Mouse (Mus musculus): ENCODE results near the gene Hnrnph1.
"Not testable (repeated sequence)": the region's sequence is repeated elsewhere in the genome, so short reads cannot be mapped to it uniquely, and the experiment has no call there.

The Hnrnph1 gene

DNA sequence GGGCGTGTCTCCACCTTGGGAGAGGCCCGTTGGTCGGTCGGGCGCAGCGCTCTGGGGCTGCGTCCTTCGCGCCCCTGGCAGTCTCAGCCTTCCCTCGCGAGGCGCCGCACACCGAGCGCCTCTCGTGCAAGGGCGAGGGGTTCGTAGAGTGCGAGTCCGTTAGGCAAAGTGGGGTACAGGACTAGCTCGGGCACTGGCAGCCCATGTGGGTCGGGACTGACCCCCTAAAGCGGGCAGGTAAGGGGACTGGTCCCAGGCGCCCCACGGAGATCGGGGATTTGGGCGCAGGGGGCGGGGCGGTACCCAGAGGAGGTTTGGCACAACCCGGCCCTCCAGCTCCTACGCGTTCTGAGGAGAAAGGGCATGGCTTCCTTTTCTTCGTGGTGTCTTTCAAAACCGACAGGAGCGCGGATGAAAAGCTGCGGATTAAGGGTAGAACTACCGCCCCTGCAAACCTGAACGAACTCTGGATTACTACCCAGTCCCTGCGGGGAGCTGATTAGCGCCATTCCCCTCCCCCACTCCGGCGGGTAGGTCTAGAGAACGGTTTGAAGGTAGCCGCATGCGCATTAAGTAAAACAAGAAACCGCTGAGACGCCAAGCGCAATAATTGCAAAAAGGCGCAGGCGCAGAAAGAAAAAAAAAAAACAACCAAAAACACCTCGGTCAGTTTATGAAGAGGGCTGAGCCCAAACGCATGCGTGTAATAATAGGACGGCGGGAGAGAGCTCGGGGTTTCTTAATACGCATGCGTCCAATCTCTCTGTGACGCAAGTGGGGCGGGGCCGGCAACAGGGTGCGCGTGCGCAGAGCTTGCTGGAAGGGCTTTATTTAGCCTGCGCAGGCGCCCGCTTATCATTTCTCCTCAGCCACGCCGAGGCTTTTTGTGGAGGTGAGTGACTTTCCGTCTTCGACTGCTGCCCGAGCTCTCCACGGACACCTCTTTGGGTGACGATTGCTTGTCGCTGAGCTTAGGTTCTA is at the start of gene Hnrnph1:
Gene Hnrnph1 (plus strand): TSS at position 80 of the 981 bp plus-strand sequence.
- peak; percentile 99 for DNase-seq (ENCODE audit: low spot score in 2 of 2)

DNA sequence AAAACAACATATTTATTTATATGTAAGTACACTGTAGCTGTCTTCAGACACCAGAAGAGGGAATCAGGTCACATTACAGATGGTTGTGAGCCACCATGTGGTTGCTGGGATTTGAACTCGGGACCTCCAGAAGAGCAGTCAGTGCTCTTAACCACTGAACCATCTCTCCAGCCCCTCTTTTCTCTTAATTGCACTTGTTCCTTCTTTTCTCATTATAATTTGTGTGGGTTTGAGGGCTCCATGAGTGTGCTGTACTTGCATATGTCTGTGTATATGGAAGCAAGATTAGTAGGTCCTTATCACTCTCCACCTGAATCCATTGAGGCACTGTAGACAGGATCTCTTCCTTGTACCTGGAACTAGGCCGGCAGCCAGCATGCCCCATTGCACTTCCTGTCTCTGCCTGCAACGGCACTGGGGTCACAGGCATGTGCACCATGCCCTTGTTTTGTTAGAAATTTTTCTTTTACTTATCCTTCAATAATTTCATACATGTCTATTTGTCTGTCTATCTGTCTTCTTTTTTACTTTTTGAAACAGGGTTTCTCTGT is 48.6 kb upstream of the Hnrnph1 start:
- no peak for DNase-seq (ENCODE audit: low spot score in 2 of 2)

DNA sequence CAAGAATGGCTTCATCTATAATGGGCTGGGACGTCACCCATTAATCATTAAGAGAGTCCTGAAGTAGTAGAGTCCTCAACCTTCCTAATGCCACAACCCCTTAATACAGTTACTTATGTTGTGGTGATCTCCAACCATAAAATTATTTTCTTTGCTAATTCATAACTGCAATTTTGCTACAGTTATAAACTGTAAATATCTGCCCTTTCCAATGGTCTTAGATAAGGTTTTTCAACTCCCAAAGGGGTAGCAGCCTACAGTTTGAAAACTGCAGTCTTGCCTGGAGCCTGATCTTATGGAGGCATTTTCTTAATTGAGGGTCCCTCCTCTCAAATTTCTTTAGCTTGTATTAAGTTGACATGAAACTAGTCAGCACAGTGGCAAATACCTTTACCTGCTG is 47.4 kb upstream of the Hnrnph1 start:
- DNase-seq (ENCODE audit: low spot score in 2 of 2), result no peak

DNA sequence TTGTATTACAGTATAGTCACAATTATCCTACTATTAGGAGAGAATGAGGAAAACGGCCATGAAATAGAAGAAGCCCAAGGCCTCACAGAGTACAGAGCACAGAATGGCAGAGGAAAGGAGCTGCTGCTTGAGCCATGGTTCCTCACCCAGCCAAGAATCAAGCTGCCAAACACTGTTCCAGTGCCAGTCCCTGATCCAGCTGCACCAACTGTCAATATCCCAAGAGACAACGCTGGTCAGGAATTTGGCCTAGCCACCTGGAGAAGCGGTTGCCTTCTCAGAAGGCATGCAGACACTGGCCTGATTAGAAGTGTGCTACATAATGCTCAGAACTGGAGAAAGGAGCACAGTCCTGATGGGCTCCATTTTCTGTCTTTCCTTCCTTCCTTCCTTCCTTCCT is 43.6 kb upstream of the Hnrnph1 start:
- DNase-seq (ENCODE audit: low spot score in 2 of 2), result no peak

DNA sequence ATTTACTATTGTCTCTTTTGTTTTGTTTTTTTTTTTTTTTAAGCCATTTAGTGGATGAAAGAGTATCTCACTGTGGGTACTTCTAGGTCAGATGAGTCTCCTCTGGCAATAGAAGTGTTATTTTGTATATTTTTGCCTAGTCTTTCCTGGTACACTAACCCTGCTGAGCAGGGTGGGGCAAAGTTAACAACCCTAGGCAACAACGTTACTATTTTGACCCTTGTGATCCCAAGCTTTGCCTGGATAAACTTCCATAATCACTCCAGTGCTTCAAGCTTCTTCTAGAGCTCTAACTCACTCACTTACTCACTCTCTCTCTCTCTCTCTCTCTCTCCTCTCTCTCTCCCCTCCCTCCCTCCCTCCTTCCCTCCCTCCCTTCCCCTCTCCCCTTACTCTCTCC is 40.7 kb upstream of the Hnrnph1 start:
- no peak for DNase-seq (ENCODE audit: low spot score in 2 of 2)

DNA sequence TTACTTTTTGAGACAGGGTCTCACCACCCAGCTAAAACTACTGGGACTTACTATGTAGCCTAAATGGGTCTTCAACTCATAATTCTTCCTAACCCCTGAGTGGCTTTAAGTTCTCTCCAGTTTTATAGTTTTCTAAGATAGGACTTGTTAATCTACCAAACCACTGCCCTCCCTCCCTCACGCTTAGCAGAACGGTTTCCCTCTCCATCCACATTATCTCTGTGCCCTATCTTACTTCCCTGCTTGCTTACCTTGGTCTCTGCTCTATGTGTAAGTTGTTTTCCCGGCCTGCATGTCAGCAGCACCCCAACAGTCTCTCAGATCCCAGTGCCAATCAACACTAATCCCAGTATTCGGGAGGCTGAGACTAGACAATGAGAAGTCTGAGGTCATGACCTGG is 39.9 kb upstream of the Hnrnph1 start:
- no peak for DNase-seq (ENCODE audit: low spot score in 2 of 2)

DNA sequence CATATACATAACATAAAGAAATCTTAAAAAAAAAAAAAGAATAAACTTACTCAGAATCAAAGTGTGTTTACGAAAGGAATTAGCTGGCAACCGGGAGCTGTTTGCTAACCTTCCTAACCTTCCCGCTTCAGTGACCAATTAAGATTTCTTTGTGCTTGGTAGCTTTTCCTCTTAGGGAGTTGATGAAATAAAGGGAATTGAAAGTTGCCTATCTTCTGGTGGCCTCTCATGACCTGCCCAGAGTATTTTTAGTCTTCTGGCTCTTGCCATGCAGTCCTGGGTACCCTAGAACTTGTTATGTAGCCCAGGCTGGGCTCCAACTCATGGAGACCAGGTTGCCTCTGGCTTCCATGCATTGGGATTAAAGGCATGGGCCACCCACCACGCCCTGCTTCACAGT is 31.3 kb upstream of the Hnrnph1 start:
- no peak for DNase-seq (ENCODE audit: low spot score in 2 of 2)

DNA sequence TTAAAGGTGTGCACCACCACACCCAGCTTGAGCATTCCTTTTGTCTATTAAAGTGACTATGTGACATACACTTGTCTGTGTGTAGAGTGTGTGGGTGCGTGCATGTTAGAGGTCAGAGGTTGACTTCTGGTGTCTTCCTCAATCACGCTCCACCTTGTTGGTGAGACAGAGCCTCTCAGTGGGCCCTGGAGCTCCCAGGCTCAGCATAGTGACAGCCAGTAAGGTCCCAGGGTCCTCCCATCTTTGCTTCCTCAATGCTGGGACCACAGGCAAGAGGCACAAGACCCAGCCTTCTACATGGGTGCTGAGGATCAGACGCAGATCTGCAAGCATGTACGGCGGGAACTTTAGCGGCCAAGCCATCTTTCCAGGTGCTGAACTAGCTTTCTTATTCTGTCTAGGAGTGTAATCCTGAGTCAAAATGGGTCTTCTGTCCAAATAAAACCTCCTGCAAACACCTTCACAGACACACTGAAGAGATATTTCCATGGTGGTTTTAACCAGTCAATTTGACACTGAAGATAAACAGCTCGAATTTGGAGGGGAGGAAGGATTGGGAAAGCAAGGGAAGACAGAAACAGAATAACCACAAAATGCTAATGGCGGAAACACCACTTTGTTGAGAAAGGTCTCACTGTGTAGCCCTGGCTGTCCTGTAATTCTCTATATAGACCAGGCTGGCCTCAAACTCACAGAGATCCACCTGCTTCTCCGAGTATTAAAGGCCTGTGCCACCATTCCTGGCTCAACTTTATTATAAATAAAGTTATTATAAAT is 30.3 kb upstream of the Hnrnph1 start:
- no peak for DNase-seq (ENCODE audit: low spot score in 2 of 2)

DNA sequence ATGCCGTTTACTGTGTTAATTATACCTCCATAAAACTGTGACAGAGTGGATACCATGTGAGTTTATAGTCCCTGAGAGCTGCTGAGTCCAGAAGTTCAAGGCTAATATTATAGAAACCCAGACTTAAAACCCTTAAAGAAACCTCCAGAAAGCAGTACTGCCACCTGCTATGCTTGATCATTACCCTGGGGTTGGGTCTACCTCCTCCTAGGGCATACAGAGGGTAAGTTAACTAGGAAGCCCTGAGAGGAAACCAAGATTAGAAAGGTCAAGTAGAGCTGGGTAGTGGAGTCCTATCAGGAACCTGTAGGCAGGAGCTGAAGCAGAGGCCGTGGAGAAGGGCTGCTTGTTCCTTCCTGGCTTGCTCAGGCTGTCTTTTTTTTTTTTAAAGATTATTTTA is 24.6 kb upstream of the Hnrnph1 start:
- no peak for DNase-seq (ENCODE audit: low spot score in 2 of 2)

DNA sequence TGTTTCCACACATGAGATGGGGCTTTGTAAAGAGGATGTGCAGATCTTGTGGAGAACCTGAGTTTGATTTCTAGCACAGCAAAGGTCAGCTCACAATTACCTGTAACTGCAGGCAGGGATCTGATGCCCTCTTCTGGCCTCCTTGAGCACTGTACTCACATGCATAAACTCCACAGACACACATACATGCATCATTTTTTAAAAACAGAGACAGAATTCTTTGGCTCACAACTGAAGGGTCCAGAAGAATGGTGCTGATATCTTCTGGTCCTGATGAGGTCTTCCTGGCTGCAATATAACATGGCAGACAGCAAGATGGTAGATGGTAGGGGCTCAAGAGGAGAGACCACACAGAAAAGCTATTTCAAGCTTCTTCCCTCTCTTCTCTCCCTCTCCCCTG is 22.6 kb upstream of the Hnrnph1 start, which contains the start of gene Cby3:
Gene Cby3 (plus strand): TSS at position 301 of the 400 bp plus-strand sequence.
- DNase-seq (ENCODE audit: low spot score in 2 of 2), result no peak

DNA sequence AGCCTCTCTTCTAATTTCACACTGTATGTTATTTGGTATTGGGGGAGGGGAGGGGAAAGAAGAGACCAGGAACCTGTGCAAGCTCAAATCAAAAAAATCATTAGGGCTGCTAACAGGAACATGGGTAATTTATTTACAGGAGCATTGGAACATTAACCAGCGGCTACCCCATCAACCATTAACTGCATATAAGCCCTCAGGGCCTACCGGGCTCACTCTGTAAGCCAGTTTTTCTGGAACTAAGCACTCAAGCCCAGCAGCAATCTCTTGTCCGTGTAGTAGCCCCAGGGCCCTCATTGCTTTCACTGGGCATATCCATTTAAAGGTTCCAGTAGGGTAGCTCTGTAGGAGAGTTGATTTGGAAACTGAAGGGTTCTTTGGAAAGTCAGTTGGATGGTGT is 21.9 kb upstream of the Hnrnph1 start:
- DNase-seq (ENCODE audit: low spot score in 2 of 2), result no peak

DNA sequence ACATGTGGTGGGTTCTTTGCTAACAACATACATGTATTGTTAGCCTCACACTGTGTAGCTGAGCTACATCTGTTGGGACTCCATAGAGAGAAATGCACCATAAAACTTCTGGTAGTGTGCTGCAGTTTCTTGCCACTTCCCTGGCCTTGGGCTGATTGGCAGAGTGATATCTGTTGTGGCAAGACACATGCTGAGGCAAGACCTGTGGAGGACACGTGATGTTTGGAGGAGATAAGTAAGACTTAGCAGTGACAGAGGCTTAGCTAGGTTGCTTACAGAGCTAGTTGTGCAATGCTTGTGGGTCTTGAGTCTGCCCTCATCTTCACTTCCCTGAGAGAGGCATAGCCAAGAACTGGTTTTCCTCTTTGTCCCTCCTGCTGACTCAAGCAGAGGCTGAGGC is 21.4 kb upstream of the Hnrnph1 start:
- no peak for DNase-seq (ENCODE audit: low spot score in 2 of 2)

DNA sequence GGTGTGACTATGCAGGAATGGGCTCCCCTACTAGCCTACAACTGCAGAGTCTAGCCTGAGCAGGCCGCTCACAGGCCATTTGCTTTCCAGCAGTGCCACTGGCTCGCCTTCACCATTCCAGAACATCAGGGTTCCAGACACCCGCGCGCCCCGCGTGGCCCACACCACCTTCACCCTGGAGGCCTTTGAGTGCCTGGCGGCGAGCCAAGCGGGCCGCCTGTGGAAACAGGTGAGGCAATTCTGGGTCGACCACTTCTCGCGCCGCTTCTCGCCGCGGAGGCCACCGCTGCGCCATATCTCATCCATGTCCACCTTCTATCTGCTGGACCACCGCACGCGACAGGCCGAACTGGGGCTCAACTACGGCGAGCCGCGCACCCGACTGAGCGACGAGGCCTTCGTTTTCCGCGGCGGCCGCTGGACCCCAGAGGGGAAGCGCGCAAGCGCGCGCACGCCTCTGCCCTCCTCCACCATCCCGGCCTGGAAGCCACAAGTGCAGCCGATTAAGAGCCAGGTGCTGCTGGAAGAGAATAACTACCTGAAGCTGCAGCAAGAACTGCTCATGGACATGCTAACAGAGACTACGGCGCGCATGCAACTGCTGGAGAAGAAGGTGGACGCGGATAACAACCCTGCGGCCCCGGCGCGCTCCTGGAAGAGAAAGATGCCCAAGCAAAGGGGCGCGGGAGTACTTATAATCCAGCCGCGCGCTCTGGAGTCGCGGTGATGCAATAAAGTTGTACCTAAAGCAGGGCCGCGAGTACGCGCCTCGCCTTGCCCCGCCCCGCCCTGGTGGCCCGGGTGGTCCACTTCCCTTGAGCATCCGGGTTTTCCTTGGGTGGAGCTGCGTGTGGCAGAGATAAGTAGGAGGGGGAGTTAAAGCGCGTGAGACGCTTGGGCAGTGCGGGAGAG is 17.6 kb upstream of the Hnrnph1 start:
- peak; percentile 77 to 85 for DNase-seq (ENCODE audit: low spot score in 2 of 2)

DNA sequence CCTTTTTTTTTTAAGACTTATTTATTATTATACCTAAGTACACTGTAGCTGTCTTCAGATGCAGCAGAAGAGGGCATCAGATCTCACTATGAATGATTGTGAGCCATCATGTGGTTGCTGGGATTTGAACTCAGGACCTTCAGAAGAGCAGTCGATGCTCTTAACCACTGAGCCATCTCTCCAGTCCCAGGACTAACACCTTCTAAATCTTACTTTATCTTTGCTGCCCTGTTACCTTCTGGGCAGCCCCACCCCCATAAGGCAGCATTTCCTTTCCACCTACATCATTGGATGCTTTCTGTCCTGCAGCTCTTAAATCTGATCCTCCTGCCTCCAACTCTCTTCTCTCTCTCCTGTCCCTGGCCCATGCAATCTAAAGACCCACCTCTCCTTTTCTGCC is 15.5 kb upstream of the Hnrnph1 start:
- not testable (repeated sequence) for DNase-seq (ENCODE audit: low spot score in 2 of 2)

DNA sequence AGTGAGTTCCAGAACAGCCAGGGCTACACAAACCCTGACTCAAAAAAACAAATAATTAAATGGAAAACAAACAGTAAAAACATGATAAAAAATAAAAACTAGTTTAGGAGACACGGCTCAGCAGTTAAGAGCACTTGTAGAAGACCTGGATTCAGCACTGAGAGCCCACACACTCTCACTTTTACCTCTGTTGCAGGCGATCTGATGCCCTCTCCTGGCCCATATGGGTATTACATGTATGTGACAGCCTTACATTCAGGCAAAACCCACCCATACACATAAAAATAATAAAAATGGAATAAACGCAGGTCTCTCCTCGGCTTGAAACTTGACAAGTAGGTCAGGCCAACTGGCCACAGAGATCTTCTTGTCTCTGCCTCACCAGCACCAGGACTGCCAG is 12.2 kb upstream of the Hnrnph1 start:
- peak; percentile 86 to 87 for DNase-seq (ENCODE audit: low spot score in 2 of 2)

DNA sequence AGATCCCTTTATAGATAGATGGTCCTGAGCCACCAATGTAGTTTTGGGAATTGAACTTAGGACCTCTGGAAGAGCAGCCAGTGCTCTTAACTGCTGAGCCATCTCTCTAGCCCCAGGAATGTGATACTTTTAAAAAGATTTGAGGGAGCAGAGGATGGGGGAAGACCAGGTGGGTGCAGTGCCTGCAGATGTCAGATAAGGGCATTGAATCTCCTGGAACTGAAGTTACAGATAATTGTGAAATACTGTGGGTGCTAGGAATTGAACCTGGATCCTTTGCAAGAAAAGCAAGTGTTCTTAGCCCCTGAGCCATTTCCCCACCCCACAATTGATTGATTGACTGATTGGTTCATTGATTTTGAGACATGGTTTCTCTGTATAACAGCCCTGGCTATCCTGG is 11.5 kb upstream of the Hnrnph1 start:
- no peak for DNase-seq (ENCODE audit: low spot score in 2 of 2)

DNA sequence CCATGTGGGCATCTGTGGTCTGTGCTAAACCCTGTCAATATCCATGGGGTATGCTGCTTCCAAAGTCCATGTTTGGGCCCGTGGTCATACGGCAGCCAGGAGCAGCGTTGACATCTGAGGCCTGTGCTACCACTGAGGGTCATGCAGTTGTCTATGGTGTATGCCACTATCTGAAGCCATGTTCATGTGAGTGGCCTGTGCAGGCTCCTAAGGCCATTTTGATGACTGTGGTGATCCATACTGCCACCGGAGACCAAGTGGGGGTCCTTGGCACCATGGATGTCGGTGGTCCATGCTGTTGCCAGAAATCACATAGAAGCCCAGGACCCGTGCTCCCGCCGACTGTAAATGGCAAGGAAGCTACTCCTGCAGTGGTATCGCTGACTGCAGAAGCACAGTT is 9.3 kb upstream of the Hnrnph1 start:
- peak in 1 of 2 experiments; percentile 14 for DNase-seq (ENCODE audit: low spot score in 2 of 2)

DNA sequence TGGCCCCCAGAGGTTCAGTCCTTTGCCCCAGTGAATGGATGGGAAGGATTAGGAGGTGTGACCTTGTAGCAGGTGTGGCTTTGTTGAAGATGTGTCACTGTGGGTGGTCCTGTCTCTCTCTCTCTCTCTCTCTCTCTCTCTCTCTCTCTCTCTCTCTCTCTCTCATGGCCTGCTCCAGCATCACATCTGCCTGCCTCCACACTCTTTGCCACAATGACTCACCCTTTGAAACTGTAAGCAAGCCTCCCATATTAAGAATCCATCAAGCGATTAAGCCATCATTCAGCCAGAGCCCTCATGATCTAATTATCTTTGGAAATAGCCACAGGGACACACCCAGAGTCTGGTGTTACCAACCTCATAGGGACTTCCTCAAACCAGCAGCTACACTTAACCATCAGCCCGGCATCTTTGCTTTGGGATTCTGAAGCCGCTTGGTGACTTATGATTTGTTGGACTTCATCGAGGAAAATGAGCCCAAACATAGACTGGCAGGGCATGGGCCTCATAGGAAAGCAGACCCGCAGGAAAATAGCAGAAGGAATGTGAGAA is 7.4 kb upstream of the Hnrnph1 start:
- no peak for DNase-seq (ENCODE audit: low spot score in 2 of 2)

DNA sequence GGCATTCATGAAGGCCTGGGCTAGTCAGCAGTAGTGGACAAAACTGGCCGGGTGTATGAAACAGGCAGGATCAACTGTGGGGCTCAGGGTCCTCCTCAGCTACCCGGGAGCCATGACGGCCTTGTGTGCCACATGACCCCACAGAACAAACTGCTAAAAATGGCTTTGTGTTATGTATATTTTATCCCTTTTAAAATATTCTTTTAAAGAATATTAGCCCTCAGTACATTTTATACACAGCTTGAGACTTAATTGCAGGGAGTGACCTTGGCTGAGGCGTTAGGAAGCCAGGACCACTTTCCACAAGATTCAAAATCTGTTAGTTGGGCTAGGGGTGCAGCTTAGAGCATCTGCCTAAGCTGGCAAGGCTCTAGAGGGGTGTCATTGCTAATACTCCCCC is 5.8 kb upstream of the Hnrnph1 start:
- peak; percentile 18 to 28 for DNase-seq (ENCODE audit: low spot score in 2 of 2)

DNA sequence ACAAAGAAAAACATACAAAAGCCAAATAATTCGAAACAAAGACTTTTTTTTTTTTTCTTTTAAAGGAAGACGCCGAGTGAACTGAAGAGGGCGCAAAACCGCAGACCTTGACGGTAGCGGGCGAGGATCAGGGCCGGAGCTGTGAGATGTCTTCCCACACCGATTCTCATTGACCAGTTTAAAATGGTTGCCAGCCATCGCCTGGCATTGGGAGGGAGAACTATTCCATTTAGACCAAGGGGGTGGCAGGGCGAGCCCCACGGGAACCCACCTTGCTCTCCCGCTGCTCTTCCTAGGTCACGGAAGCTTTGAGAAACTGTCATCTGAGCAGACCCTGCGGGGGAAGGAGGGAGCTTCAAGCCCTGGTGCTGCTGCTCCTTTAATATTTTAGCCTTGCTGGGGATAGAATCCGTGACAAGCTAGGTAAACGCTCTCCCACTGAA is 5.4 kb upstream of the Hnrnph1 start:
- peak; percentile 66 to 77 for DNase-seq (ENCODE audit: low spot score in 2 of 2)

DNA sequence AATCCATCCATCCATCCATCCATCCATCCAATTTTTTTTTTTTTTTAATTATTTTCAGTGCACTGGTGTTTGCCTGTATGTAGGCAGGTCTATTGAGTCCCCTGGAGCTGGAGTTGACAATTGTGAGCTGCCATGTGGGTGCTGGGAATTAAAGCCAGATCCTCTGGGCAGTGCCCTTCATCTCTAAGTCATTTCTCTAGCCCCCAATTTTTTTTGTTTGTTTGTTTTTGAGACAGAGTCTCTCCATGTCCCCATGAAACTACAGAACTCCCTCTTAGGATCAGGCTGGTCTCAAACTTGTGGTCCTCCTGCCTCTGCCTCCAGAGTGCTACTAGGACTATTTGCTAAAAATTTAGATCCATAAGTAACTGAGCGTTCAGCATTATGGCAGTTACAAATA is 4.9 kb upstream of the Hnrnph1 start:
- peak in 1 of 2 experiments; percentile 9 for DNase-seq (ENCODE audit: low spot score in 2 of 2)

Data from right cerebral cortex, postnatal 10 days (tissue).